Mouse (Mus musculus) embryonic facial prominence, embryonic 12.5 days (tissue): ENCODE data around the gene Comt. TPM values are rescaled to one million over a fixed set of nuclear protein-coding genes. Genes with fewer than 3 reads are reported as not detected.

Source experiments
- ATAC-seq: fragments of 200-750 bp; cut with Nextera tagmentation; 2 replicates; pipeline ENCODE4 v1.8.0; 2017; ENCODE audit not compliant: insufficient number of reproducible peaks, insufficient read depth, low FRiP score, low TSS enrichment
- H3K27ac ChIP-seq: fragments of 300-500 bp; sonication (generic); 2 replicates; pipeline ENCODE4 v1.5.1; 2016; ENCODE audit warnings: mild to moderate bottlenecking
- H3K27me3 ChIP-seq: fragments of 300-500 bp; sonication (generic); 2 replicates; pipeline ENCODE4 v1.6.1; 2016; ENCODE audit warnings: mild to moderate bottlenecking, moderate library complexity
- H3K36me3 ChIP-seq: fragments of 300-500 bp; sonication (generic); 2 replicates; pipeline ENCODE4 v1.6.1; 2016; ENCODE audit warnings: mild to moderate bottlenecking
- H3K4me1 ChIP-seq: fragments of 300-500 bp; sonication (generic); 2 replicates; pipeline ENCODE4 v1.6.1; 2016
- H3K4me2 ChIP-seq: fragments of 300-500 bp; sonication (generic); replicated peaks from 2 replicates; pipeline ENCODE4 v1.6.1; 2016; ENCODE audit warnings: mild to moderate bottlenecking, moderate library complexity
- H3K4me3 ChIP-seq: fragments of 300-500 bp; sonication (generic); 2 replicates; pipeline ENCODE4 v1.5.1; 2016; ENCODE audit warnings: mild to moderate bottlenecking
- H3K9ac ChIP-seq: fragments of 300-500 bp; sonication (generic); 2 replicates; pipeline ENCODE4 v1.6.1; 2016; ENCODE audit warnings: mild to moderate bottlenecking, moderate library complexity
- H3K9me3 ChIP-seq: fragments of 300-500 bp; sonication (generic); 2 replicates; pipeline ENCODE4 v1.6.1; 2016; ENCODE audit warnings: mild to moderate bottlenecking, moderate library complexity
- WGBS: fragments of 180-500 bp; shearing (Covaris S2); methylation state at CpG from one replicate; pipeline ENCODE4 v1.1.7; 2016; 5-methylcytosine and 5-hydroxymethylcytosine counted together
- polyA plus RNA-seq: library from polyadenylated mRNA; unstranded; fragments of >200 nt; fragmentation: Nextera tagmentation; extraction: Ambion mirVana; gene quantifications from 2 replicates; pipeline ENCODE4 v1.2.1, GENCODE M21; 2016

Gene Comt
- polyA plus RNA-seq, 1 experiment from 2014 or later: 56.1 TPM

GRCm38 (mm10) chr16:18386451-18386850, 40.2 kb downstream of the Comt start:
- Histone ChIP-seq H3K36me3 (no peaks in the 10 kb centered on the region), H3K4me3 (no peak overlapping the region), H3K9ac (no peak overlapping the region), H3K4me2 (no peak overlapping the region), H3K4me1 (peaks cover 37% of the 10 kb centered on the region), H3K9me3 (no peaks in the 10 kb centered on the region), H3K27me3 (no peaks in the 10 kb centered on the region), H3K27ac (no peak overlapping the region)
- ATAC-seq: no peak
- WGBS: 82% methylated on average over 7 of the region's 7 CpGs

GRCm38 (mm10) chr16:18385411-18385810, 41.2 kb downstream of the Comt start:
- Histone ChIP-seq H3K36me3 (no peaks in the 10 kb centered on the region), H3K4me2 (no peak overlapping the region), H3K4me3 (no peak overlapping the region), H3K27me3 (no peaks in the 10 kb centered on the region), H3K4me1 (peaks cover 47% of the 10 kb centered on the region), H3K27ac (no peak overlapping the region), H3K9ac (no peak overlapping the region), H3K9me3 (no peaks in the 10 kb centered on the region)
- WGBS: 74% methylated on average over 5 of the region's 5 CpGs
- ATAC-seq: no peak

DNA sequence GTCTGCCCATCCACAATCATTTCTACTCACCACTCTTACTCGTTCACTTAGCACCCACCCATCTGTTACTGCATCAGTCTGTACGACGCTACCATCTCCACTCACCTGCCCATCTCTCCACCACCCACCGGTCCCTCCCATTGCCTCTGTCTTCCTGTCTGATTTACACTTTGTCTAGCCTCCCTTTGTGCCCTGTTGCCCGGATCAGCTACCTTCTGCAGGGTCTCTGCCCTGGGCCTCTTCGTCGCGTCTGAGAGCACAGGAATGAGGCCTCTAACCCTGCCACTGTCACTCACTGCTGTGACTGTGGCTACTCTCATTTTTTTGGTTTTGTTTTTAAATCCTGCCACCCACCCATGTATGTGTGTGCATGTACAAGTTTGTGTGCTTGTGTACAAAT, 42.0 kb downstream of the Comt start:
- Histone ChIP-seq H3K36me3 (no peaks in the 10 kb centered on the region), H3K4me3 (no peak overlapping the region), H3K9ac (no peak overlapping the region), H3K9me3 (no peaks in the 10 kb centered on the region), H3K4me1 (peaks cover 51% of the 10 kb centered on the region), H3K4me2 (no peak overlapping the region), H3K27ac (no peak overlapping the region), H3K27me3 (no peaks in the 10 kb centered on the region)
- ATAC-seq: no peak
- 66% methylated on average over 8 of the region's 8 CpGs for WGBS

GRCm38 (mm10) chr16:18384211-18384610, 42.4 kb downstream of the Comt start:
- 68% methylated on average over 7 of the region's 7 CpGs for WGBS
- H3K4me3 ChIP-seq: no peak overlapping the region
- H3K27me3 ChIP-seq: no peaks in the 10 kb centered on the region
- H3K4me1 ChIP-seq: peaks cover 51% of the 10 kb centered on the region
- H3K9me3 ChIP-seq: no peaks in the 10 kb centered on the region
- H3K9ac ChIP-seq: no peak overlapping the region
- no peaks in the 10 kb centered on the region for H3K36me3 ChIP-seq
- no peak overlapping the region for H3K4me2 ChIP-seq
- ATAC-seq: no peak
- H3K27ac ChIP-seq: no peak overlapping the region

DNA sequence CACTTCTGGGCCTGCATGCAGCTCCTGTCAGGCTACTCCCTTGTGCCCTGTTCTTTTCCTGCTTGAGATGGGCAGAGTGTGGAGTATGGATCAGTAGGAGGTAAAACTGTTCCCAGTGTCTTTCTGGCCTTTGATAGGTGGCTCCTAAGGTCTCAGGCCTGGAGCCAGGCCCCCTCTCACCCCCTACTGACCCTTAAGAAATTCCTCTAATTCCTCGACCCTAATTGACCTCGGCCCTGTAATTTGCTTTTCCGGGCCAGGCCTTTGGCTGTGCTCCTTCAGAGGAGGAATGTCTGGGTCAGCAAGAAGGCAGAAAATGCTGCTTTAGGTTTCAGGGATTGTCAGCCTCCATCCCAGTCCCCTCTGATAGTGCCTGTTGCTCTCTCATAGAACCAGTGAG, 42.9 kb downstream of the Comt start:
- Histone ChIP-seq H3K36me3 (no peaks in the 10 kb centered on the region), H3K9ac (no peak overlapping the region), H3K27me3 (no peaks in the 10 kb centered on the region), H3K4me2 (no peak overlapping the region), H3K9me3 (no peaks in the 10 kb centered on the region), H3K4me1 (peaks cover 46% of the 10 kb centered on the region), H3K27ac (no peak overlapping the region), H3K4me3 (no peak overlapping the region)
- whole genome bisulfite sequencing: 0% methylated on average over 3 of the region's 3 CpGs
- no peak for ATAC-seq

DNA sequence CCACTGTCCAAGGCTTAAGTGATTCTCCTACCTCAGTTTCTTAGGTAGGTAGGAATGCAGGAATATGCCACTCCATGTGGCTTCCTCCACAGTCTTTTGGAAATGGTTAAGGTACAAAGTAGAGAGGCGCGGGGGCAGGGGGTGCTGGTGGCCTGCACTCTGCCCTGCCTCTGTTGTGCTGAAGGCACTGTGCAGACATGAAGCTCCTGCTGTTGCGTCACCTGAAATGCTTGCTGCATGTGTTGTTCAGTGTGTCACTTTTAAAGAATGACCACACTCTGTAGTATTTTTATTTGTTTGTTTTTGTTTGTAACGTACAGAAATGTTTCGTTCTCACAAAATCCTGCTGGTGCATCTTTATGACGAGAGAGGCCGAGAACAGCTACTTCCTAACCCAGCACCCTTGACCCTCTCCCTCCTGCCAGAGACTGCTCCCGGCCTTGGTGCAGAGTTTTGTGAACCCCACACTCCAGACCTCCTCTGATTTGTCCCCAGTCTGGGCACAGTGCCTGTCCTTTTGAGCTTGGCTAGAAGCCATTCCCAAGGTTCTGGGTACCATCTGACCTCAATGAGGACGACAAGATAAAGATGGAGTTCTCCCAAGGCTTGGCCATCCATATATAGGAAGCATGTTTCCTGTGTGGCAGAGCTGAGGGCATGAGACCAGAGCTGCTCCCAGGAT, 43.5 kb downstream of the Comt start:
- no peak for ATAC-seq
- no peak overlapping the region for H3K4me2 ChIP-seq
- H3K4me1 ChIP-seq: peaks cover 40% of the 10 kb centered on the region
- H3K36me3 ChIP-seq: no peaks in the 10 kb centered on the region
- no peak overlapping the region for H3K27ac ChIP-seq
- WGBS: 65% methylated on average over 9 of the region's 9 CpGs
- no peaks in the 10 kb centered on the region for H3K27me3 ChIP-seq
- H3K9me3 ChIP-seq: no peaks in the 10 kb centered on the region
- no peak overlapping the region for H3K4me3 ChIP-seq
- no peak overlapping the region for H3K9ac ChIP-seq

DNA sequence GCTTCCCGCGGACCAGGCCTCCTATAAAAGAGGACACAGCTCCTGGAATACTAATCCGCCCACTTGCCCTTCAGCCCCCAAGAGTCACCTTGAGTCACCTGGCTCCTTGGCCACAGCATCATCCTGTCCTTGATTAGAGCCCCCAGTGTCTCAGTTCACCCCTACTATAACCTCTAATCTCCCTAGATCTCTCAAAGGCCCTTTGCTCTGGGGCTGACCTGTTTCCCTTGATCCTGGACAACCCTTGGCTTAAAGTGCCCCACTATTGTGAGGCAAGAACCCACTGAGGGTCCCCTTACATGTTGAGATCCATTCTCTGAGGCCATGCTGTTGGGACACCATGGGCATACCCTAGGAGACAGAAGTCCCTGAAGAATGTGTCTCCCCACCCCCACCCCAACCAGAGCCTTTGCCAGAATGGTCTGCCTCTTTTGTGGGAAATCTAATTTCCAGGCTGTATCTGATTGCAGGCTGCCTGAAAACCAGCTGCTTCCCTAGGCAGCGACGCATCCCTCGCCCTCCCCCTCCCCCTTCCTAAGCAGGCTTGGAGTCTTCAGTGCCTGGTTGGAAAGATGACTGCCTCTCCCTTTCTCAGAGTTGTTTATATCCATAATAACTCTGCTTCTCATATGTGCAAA, 44.9 kb downstream of the Comt start:
- 40% methylated on average over 6 of the region's 6 CpGs for WGBS
- Histone ChIP-seq H3K4me3 (no peak overlapping the region), H3K27me3 (no peaks in the 10 kb centered on the region), H3K36me3 (no peaks in the 10 kb centered on the region), H3K27ac (peak overlapping the region; percentile 79), H3K4me1 (peaks cover 31% of the 10 kb centered on the region), H3K4me2 (no peak overlapping the region), H3K9ac (no peak overlapping the region), H3K9me3 (no peaks in the 10 kb centered on the region)
- peak; percentile 37; the same call in 1 of the 2 replicates for ATAC-seq

DNA sequence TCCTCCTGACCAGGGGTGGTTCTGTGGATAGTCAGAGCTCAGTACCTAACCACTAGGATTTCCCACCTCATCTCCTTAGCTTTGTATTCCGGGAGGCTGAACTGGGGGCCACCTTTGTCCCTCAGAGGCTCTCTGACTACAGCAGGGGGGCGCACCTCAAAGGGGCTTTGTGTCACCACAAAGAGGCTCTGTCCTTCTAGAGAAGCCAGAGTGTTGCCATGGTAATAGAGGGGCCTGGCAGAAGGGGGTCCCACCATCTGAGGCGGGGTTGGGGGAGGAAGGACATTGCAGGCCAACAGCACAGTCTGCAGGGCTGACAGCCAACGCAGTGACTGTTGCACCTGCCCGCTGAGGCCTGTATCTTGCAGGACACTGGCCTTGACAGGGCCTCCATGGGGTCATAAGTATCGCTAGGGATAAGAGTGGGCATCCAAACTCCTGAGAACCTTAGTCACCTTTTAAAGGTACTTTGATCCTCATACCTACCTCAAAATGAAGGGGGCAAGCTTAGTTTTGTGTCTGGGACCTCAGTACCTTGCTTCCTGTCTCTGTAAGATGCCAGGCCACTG, 46.1 kb downstream of the Comt start:
- no peak overlapping the region for H3K4me2 ChIP-seq
- H3K9me3 ChIP-seq: no peaks in the 10 kb centered on the region
- peak; percentile 8; the same call in 1 of the 2 replicates for ATAC-seq
- H3K4me1 ChIP-seq: peaks cover 31% of the 10 kb centered on the region
- no peaks in the 10 kb centered on the region for H3K27me3 ChIP-seq
- no peak overlapping the region for H3K4me3 ChIP-seq
- 31% methylated on average over 6 of the region's 6 CpGs for WGBS
- H3K36me3 ChIP-seq: no peaks in the 10 kb centered on the region
- peak overlapping the region; percentile 79; the same call in 1 of the 2 replicates for H3K27ac ChIP-seq
- H3K9ac ChIP-seq: no peak overlapping the region

DNA sequence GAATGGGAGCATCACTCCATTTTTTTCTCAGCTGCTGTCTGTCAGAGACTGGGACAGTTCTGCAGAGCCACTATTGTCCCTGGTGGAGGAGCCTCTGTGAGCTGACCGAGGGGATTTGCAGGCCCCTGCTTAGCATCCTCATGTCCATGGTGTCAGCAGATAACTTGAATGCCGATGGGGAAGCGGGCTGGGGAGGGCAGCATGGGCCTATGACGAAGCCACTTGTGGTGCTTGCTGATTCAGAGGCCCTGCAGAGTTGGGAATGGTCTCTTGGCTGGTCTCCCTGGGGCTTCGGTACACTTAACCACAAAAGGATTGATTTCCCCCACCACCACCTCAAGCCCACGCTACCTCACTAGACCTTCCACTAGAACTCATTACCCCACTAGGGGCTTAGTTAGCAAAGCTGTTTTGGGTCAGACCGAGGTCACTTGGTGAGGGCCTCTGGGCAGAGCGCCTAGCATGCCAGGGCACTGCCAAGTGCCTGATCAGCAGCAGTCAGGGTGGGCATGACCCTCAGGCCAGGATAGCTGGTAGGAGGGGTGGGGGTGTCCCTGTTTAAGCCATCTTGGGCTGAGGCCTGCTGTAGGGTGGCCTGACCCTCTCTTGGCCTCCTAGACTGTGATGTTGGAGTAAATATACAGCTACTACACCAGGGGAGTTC, 47.2 kb downstream of the Comt start:
- 73% methylated on average over 8 of the region's 8 CpGs for WGBS
- ATAC-seq: no peak
- Histone ChIP-seq H3K27me3 (no peaks in the 10 kb centered on the region), H3K36me3 (no peaks in the 10 kb centered on the region), H3K4me2 (no peak overlapping the region), H3K27ac (peak overlapping the region; percentile 25; the same call in 1 of the 2 replicates), H3K4me1 (peaks cover 31% of the 10 kb centered on the region), H3K9ac (no peak overlapping the region), H3K4me3 (no peak overlapping the region), H3K9me3 (no peaks in the 10 kb centered on the region)

DNA sequence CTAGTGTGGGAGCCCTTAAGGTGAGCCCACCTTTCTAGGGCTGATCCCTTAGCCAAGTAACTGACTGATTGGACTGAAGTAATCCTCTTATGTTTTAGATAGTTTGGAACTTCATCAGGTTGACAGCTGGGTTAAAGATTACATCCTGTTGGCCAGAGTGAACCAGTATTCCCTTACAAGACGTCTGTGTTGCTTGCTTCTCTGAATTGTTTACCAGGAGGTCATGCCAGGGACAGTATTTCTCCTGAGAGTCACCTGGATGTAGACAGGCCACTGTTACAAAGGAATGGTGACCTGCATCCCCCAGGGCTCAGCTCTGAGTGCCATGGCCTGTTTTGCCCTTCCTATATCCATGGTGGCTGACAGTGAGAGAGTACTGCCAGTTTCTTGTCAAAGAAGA, 48.2 kb downstream of the Comt start:
- Histone ChIP-seq H3K27me3 (no peaks in the 10 kb centered on the region), H3K9ac (no peak overlapping the region), H3K9me3 (no peaks in the 10 kb centered on the region), H3K4me1 (peaks cover 31% of the 10 kb centered on the region), H3K36me3 (no peaks in the 10 kb centered on the region), H3K27ac (no peak overlapping the region), H3K4me2 (no peak overlapping the region), H3K4me3 (no peak overlapping the region)
- ATAC-seq: no peak
- 37% methylated on average over 1 of the region's 1 CpGs for WGBS

DNA sequence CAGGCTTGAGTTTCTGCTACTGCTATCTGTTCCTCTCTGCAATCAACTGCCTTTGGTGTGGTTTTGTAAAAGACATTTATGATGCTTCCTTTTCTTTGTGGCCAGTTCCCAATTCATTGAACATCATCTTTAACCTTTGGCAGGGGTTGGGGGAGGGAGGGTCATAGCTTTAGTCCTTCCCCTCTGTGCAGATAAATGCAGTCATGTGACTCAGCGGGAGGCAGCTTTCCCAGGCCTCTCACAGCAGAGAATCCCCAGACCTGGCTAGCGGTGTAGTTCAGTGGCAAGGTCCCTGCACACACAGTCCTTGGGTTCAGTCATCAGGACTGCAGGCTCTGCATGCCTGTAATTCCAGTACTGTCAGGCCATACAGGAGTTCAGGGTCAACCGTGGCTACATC, 49.4 kb downstream of the Comt start:
- Histone ChIP-seq H3K4me1 (peaks cover 25% of the 10 kb centered on the region), H3K27ac (no peak overlapping the region), H3K9me3 (no peaks in the 10 kb centered on the region), H3K27me3 (no peaks in the 10 kb centered on the region), H3K4me3 (no peak overlapping the region), H3K9ac (no peak overlapping the region), H3K36me3 (no peaks in the 10 kb centered on the region), H3K4me2 (no peak overlapping the region)
- 30% methylated on average over 3 of the region's 3 CpGs for WGBS
- no peak for ATAC-seq
